Mouse (Mus musculus): Measurements from ENCODE around the gene Asb11. TPM values are rescaled to one million over a fixed set of nuclear protein-coding genes. Genes with fewer than 3 reads are reported as not detected.

Asb11 gene
- polyA plus RNA-seq (2012; rRNA removed) = 0.58 and 0.84 TPM in 2 replicates

GRCm38 (mm10) chrX:164436709-164437108, at the start of gene Asb11:
Asb11 (plus strand) TSS chrX:164436994.

GRCm38 (mm10) chrX:164419471-164419939, 17.3 kb upstream of the Asb11 start, which contains the start of gene Piga:
Piga (plus strand) TSS chrX:164419787.

GRCm38 (mm10) chrX:164505709-164506498, 69.1 kb downstream of the Asb11 start, which contains the start of gene Asb9:
Asb9 (plus strand) TSS chrX:164506327.

Other genes with a start within 250 kb of the Asb11 start
- 0.05 and 0.14 TPM in 2 replicates for gene Bmx, start 178.8 kb upstream of the Asb11 start, polyA plus RNA-seq (2012; rRNA removed)
- 1.3 and 2.0 TPM in 2 replicates for gene Pir, start 167.6 kb upstream of the Asb11 start, polyA plus RNA-seq (2012; rRNA removed)
- 0.64 and 0.92 TPM in 2 replicates for gene Vegfd, start 63.6 kb upstream of the Asb11 start, polyA plus RNA-seq (2012; rRNA removed)
- 0.58 and 0.97 TPM in 2 replicates for gene Piga, start 17.2 kb upstream of the Asb11 start, polyA plus RNA-seq (2012; rRNA removed)
- not detected in 2 replicates for gene Asb9, start 69.3 kb downstream of the Asb11 start, polyA plus RNA-seq (2012; rRNA removed)

Data from stomach, adult 2 months (tissue).